Mouse (Mus musculus) kidney, embryonic 14.5 days (tissue): Measurements from ENCODE around the gene Cltc. TPM values are rescaled to one million over a fixed set of nuclear protein-coding genes. Genes with fewer than 3 reads are reported as not detected.

Experiments
- ATAC-seq: fragments of 200-750 bp; cut with Nextera tagmentation; 2 replicates; pipeline ENCODE4 v1.8.0; 2017; ENCODE audit warnings: moderate number of reproducible peaks, mild to moderate bottlenecking, moderate TSS enrichment, moderate library complexity; ENCODE audit not compliant: low FRiP score, low TSS enrichment
- H3K27ac ChIP-seq: fragments of 300-500 bp; sonication (generic); 2 replicates; pipeline ENCODE4 v1.5.1; 2014; ENCODE audit warnings: low read depth, mild to moderate bottlenecking, low read length, moderate library complexity, mixed read lengths
- H3K27me3 ChIP-seq: fragments of 300-500 bp; sonication (generic); 2 replicates; pipeline ENCODE4 v1.6.1; 2014; ENCODE audit warnings: mild to moderate bottlenecking, low read length; ENCODE audit not compliant: control insufficient read depth, insufficient read depth
- H3K36me3 ChIP-seq: fragments of 300-500 bp; sonication (generic); 2 replicates; pipeline ENCODE4 v1.6.1; 2014; ENCODE audit warnings: low read length, mixed read lengths; ENCODE audit not compliant: control insufficient read depth, insufficient read depth
- H3K4me1 ChIP-seq: fragments of 300-500 bp; sonication (generic); 2 replicates; pipeline ENCODE4 v1.6.1; 2014; ENCODE audit warnings: low read length, mixed read lengths; ENCODE audit not compliant: control insufficient read depth, insufficient read depth
- H3K4me2 ChIP-seq: fragments of 300-500 bp; sonication (generic); replicated peaks from 2 replicates; pipeline ENCODE4 v1.6.1; 2014; ENCODE audit warnings: low read depth, mild to moderate bottlenecking, low read length
- H3K4me3 ChIP-seq: fragments of 300-500 bp; sonication (generic); 2 replicates; pipeline ENCODE4 v1.5.1; 2014; ENCODE audit warnings: mild to moderate bottlenecking, low read length
- H3K9ac ChIP-seq: fragments of 300-500 bp; sonication (generic); 2 replicates; pipeline ENCODE4 v1.6.1; 2014; ENCODE audit warnings: low read depth, mild to moderate bottlenecking, low read length, moderate library complexity
- H3K9me3 ChIP-seq: fragments of 300-500 bp; sonication (generic); 2 replicates; pipeline ENCODE4 v1.6.1; 2016; ENCODE audit warnings: low read length; ENCODE audit not compliant: control insufficient read depth
- WGBS: fragments of 180-500 bp; shearing (Covaris S2); extraction: QIAGEN DNeasy Blood & Tissue Kit; methylation state at CpG from one replicate; pipeline ENCODE4 v1.1.7; 2014; 5-methylcytosine and 5-hydroxymethylcytosine counted together
- polyA plus RNA-seq: library from polyadenylated mRNA; unstranded; fragments of >200 nt; fragmentation: Nextera tagmentation; extraction: Ambion mirVana; gene quantifications from 2 replicates; pipeline ENCODE4 v1.2.1, GENCODE M21; 2014

Cltc gene
- polyA plus RNA-seq, 1 experiment from 2014 or later, result 200 TPM

DNA sequence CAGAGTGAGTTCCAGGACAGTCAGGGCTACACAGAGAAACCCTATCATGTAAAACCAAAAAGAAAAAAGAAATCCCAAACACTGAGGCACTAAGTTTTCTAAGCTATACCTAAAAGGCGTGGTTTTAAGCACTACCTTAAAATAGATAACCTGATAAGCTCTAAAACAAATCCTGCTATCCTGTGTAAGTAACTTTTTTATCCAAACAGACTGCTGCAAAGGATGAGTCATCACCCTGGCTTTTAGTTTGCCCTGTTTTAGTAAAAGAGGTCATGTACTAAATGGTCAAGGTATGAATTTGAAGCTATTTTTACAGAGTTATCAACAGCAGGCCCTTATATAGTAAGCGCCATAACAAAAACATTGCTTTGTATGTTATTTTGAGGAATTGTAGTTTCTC, 2.5 kb upstream of the Cltc start:
- 93% methylated on average over 2 of the region's 2 CpGs for WGBS
- Histone ChIP-seq H3K4me2 (no peak overlapping the region), H3K27ac (no peak overlapping the region), H3K9ac (no peak overlapping the region), H3K4me3 (no peak overlapping the region), H3K4me1 (peaks cover 10% of the 10 kb centered on the region), H3K36me3 (no peaks in the 10 kb centered on the region), H3K27me3 (no peaks in the 10 kb centered on the region), H3K9me3 (no peaks in the 10 kb centered on the region)
- ATAC-seq, result no peak

DNA sequence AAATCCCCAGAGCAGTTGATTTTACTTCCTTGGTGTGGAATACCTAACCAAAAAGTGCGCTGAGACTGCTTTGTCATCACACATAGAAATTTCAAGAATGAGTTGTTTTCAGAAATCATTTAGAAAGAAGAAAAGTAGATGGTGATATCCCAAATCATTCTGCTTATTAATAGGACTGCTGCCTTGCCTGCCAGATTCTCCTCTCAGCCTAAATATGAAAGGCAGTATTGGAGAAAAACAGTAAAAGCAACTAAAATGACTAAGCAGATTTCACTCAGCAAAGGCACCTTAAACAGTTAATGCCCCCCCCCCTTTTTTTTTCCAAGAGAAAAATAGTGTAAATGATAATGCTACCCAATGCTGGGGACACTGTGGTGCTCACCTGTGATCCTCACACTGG, 1.9 kb upstream of the Cltc start:
- no peak for ATAC-seq
- Histone ChIP-seq H3K27me3 (no peaks in the 10 kb centered on the region), H3K36me3 (no peaks in the 10 kb centered on the region), H3K4me1 (peaks cover 10% of the 10 kb centered on the region), H3K4me3 (no peak overlapping the region), H3K9me3 (no peaks in the 10 kb centered on the region), H3K9ac (no peak overlapping the region), H3K4me2 (no peak overlapping the region), H3K27ac (no peak overlapping the region)
- WGBS, result 96% methylated on average over 1 of the region's 1 CpGs

DNA sequence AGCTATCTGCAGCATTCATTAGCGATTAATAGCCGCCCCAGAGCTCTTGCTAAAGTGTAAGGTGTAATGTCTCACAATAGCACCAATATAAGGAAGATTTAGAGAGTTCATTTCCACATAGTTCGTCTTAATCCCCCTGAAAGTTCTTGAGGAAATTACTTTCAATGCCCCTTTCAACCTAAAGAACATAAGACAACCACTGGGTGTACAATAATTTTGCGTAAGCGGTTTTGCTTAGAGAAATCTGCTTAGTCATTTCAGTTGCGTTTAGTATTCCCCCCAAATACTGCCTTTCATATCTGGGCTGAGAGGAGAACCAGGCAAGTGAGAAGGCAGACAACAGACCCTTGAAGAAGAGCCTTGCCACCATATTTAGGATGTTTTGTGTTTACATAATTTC, 1.2 kb upstream of the Cltc start:
- ATAC-seq, result no peak
- Histone ChIP-seq H3K9ac (peak overlapping the region; percentile 96), H3K36me3 (peaks cover 1% of the 10 kb centered on the region), H3K27ac (peak overlapping the region; percentile 98), H3K4me3 (peak overlapping the region; percentile 94), H3K27me3 (no peaks in the 10 kb centered on the region), H3K4me1 (peaks cover 12% of the 10 kb centered on the region), H3K4me2 (peak overlapping the region; percentile 53), H3K9me3 (no peaks in the 10 kb centered on the region)
- WGBS, result 29% methylated on average over 6 of the region's 6 CpGs

DNA sequence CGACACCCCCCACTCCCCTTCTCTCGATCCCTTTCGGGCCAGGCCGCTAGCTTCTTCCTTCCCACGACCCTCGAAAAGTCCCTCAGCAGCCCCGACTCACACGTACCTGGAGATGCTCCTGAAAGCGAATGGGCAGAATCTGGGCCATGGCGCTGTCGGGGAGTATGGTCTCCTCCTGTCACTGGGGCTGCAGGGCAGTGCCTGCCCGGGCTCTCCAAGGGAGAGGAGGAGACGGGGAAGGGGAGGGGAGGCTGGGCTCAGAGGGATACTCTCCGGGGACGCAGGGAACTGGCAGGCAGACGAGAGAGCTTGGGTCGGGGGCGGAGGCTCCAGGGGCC, 254 bp downstream of the Cltc start:
- H3K27ac ChIP-seq, result peak overlapping the region; percentile 98
- peak overlapping the region; percentile 96 for H3K9ac ChIP-seq
- no peaks in the 10 kb centered on the region for H3K9me3 ChIP-seq
- no peaks in the 10 kb centered on the region for H3K27me3 ChIP-seq
- H3K4me3 ChIP-seq, result peak overlapping the region; percentile 94
- 2% methylated on average over 18 of the region's 18 CpGs for WGBS
- peaks cover 4% of the 10 kb centered on the region for H3K36me3 ChIP-seq
- peaks cover 16% of the 10 kb centered on the region for H3K4me1 ChIP-seq
- ATAC-seq, result no peak
- peak overlapping the region; percentile 88 for H3K4me2 ChIP-seq

DNA sequence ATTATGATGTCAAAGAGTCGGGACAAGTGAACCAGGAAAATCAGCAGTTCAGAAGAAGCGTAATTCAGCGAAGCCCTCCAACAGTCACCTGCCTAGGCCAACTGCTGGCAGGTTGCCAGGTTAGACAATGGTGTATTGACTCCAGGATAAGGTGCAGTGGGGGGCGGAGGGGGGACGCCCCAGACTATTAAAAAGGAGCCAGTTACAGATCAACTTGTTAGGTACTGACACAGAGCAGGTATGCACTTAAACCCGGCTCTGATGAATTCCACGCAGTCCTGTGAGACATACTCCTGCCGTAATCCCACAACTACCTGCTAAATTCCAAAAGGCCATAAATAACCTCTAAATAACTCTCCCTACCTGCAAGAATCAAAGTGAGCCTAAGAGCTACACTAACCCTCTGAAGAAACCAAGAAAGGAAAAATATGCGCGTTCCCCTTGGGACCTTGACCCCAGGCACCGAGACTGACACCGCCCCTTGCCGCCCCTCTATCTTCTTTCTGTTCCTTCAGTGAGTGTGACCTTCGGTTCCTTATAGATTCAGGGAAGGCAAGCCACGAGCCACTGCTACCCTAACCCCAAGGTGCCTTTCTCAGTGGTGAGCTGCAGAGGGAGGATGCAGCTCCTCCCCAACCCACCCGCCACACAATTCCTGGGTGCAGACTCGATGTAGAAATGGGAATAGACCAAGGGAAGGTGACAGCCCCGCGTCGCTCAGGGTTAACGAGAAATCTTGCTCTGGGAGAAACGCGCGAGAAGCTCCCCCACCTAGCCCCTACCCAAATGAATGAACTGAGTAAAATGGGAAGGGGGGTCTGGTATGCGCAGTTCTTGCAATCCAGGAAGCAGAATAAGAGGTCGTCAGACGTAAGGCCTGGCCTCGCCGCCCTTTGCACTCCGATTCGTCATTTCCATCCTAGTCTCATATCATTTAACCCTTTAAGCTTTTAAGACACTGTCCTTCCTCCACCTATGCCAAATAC, 916 bp downstream of the Cltc start:
- peak overlapping the region; percentile 98 for H3K27ac ChIP-seq
- H3K27me3 ChIP-seq, result no peaks in the 10 kb centered on the region
- peak overlapping the region; percentile 88 for H3K4me2 ChIP-seq
- peaks cover 16% of the 10 kb centered on the region for H3K4me1 ChIP-seq
- H3K9me3 ChIP-seq, result no peaks in the 10 kb centered on the region
- peak overlapping the region; percentile 94 for H3K4me3 ChIP-seq
- under 1% methylated on average over 31 of the region's 31 CpGs for WGBS
- H3K36me3 ChIP-seq, result peaks cover 4% of the 10 kb centered on the region
- ATAC-seq, result peak; percentile 25; the same call in 1 of the 2 replicates
- H3K9ac ChIP-seq, result peak overlapping the region; percentile 96

DNA sequence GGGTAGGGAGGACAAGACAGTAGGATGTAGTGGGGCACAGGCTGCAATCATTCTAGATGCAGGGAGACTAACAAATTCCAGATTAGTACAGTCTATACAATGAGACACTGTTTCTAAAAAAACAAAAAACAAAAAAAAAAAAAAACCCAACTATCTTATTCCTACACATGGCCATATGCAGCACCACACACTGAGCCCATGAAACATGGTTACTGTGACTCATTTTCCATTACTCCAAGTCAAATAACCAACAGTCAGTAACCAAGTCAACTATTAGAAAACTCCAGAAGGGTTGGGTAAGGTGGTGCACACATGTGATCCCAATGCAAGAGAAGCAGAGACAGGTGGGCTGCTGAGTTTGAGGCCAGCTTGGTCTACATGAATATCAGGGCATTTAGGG, 5.0 kb downstream of the Cltc start:
- Histone ChIP-seq H3K9me3 (no peaks in the 10 kb centered on the region), H3K4me3 (no peak overlapping the region), H3K27me3 (no peaks in the 10 kb centered on the region), H3K9ac (no peak overlapping the region), H3K4me1 (peaks cover 10% of the 10 kb centered on the region), H3K36me3 (peaks cover 4% of the 10 kb centered on the region), H3K4me2 (no peak overlapping the region), H3K27ac (no peak overlapping the region)
- no peak for ATAC-seq

DNA sequence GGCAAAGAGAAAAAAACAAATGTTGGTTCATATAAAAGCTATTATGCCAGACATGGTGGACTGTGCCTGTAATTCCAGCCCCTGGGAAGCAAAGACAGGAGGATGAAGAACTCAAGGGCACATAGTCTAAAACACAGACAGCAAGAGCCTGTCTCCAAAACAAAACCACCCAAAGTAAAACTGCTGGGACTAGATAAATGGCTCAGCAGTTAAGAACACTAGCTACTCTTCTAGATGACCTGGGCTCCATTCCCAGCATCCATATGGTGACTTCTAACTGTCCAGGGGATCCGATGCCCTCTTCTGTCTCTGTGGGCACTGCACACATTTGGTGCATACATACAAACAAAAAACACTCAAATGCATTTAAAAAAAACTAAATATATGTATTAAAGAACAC, 6.4 kb downstream of the Cltc start:
- peaks cover 10% of the 10 kb centered on the region for H3K4me1 ChIP-seq
- H3K27me3 ChIP-seq, result no peaks in the 10 kb centered on the region
- H3K36me3 ChIP-seq, result peaks cover 4% of the 10 kb centered on the region
- H3K27ac ChIP-seq, result no peak overlapping the region
- WGBS, result 94% methylated on average over 1 of the region's 1 CpGs
- H3K4me2 ChIP-seq, result no peak overlapping the region
- no peak overlapping the region for H3K4me3 ChIP-seq
- H3K9ac ChIP-seq, result no peak overlapping the region
- no peak for ATAC-seq
- no peaks in the 10 kb centered on the region for H3K9me3 ChIP-seq

DNA sequence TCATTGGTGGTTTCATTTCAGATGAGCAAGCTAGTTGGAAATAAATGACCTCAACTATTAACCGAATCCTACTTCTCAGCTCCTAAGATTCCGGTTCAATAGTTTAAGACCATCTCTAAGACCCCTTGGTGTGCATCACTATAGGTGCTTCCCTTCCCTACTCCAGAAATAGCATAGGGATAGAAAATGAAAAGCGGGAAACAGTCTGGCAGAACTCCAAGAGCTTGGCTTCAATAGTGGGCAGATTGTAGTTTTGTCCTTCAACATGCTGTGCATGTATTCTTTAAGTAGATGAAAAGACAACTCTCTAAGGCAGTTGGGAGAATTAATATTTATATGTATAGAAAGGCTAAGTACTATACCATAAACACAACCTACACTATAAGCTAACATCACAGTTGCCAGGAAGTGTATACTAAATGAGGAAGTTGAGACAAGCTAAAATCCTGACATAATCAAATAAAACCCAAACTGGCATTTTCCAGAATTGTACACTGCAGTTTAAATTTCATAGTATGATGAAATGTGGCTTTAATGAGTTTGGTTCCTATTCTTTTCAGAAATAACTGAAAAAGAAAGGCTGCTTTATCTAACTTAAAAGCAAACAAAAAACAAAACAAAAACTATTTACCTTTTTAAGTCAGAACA, 7.5 kb downstream of the Cltc start:
- no peak overlapping the region for H3K9ac ChIP-seq
- H3K27me3 ChIP-seq, result no peaks in the 10 kb centered on the region
- no peaks in the 10 kb centered on the region for H3K9me3 ChIP-seq
- H3K4me1 ChIP-seq, result peaks cover 6% of the 10 kb centered on the region
- peaks cover 4% of the 10 kb centered on the region for H3K36me3 ChIP-seq
- 80% methylated on average over 3 of the region's 3 CpGs for WGBS
- no peak overlapping the region for H3K4me2 ChIP-seq
- no peak overlapping the region for H3K27ac ChIP-seq
- no peak for ATAC-seq
- H3K4me3 ChIP-seq, result no peak overlapping the region
